Mouse (Mus musculus): Measurements from ENCODE around the gene Tmem136.

GRCm38 (mm10) chr9:43150075-43150474 is 33.7 kb upstream of the Tmem136 start:
- TF ChIP-seq CTCF (IDR thresholded peaks at IDR 0.05) (no peak), POLR2A (IDR thresholded peaks at IDR 0.05; ENCODE audit: insufficient read depth, low read depth, low read length) (no peak), EP300 (IDR thresholded peaks at IDR 0.05; ENCODE audit: insufficient read depth, low read depth, low read length) (no peak)

Data from heart, adult 2 months (tissue).